Mouse (Mus musculus) megakaryocyte, embryonic 14.5 days (primary cell): Measurements from ENCODE around the gene Mga.

Experiments used
- FLI1 ChIP-seq: IDR thresholded peaks from 2 replicates; pipeline ENCODE4 v1.6.1; 2012; ENCODE audit warnings: low read length, inconsistent platforms, mixed read lengths
- GATA1 ChIP-seq: IDR thresholded peaks from 3 replicates; pipeline ENCODE4 v1.6.1; 2012; ENCODE audit warnings: mixed read lengths, low read length, inconsistent platforms, borderline replicate concordance

DNA sequence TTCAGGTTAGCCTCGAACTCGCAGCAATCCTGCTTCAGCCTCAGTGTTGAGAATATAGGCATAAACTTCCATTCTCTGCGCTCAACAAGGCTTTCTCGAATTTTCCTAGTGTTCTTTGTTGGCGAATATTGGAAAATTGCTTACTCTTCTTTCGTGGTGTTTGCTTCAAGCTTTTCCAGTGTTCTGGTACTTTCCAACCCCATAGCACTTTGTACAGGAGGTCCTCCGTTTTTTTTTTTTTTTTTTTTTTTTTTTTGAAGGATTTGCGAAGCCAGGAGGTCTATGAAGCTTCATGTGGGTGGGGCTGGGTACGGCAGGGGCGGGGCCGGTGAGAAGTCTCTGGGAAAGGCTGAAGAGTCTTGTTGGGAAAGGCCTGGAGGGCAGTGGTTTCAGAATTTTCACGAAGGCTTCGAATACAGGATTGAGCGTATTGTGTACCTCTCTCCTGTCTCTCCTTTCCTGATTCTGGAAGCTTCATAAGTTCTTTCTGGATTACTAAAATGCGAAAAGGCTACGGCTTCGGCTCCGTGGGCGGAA is 407 bp upstream of the Mga start:
- TF ChIP-seq GATA1 = no peak
- no peak for TF ChIP-seq FLI1
